Mouse (Mus musculus) thymus, adult 2 months (tissue): ENCODE measurements around the gene Gm13289.
"Not testable (repeated sequence)": the region's sequence is repeated elsewhere in the genome, so short reads cannot be mapped to it uniquely, and the experiment has no call there.

Source experiments
- CTCF ChIP-seq: fragments of 200-500 bp; IDR thresholded peaks from 2 replicates; pipeline ENCODE4 v1.5.1; 2012; ENCODE audit warnings: mild to moderate bottlenecking, control low read depth, low read length, moderate library complexity, borderline replicate concordance; ENCODE audit not compliant: control insufficient read depth, poor library complexity, insufficient read depth; ENCODE audit errors: extremely low read depth
- POLR2A ChIP-seq: fragments of 200-500 bp; IDR thresholded peaks from 2 replicates; pipeline ENCODE4 v1.6.1; 2012; ENCODE audit warnings: mild to moderate bottlenecking, low read length, control low read depth, moderate library complexity; ENCODE audit not compliant: control insufficient read depth, poor library complexity, insufficient read depth; ENCODE audit errors: extremely low read depth

- not testable (repeated sequence) for TF ChIP-seq CTCF, POLR2A
Measured at GRCm38 (mm10) chr4:88793936-88794675, 17.4 kb downstream of the Gm13289 start, which contains the start of gene Gm13275.
